Mouse (Mus musculus) CH12.LX (cell line): Measurements from ENCODE around the gene Tas2r143. TPM values are rescaled to one million over a fixed set of nuclear protein-coding genes. Genes with fewer than 3 reads are reported as not detected.

Source experiments
- DNase-seq: peaks from one replicate; pipeline ENCODE4 v3.0.0-alpha.2; 2013; ENCODE audit errors: extremely low read depth
- H3K27ac ChIP-seq: 2 replicates; pipeline ENCODE4 v1.5.1; 2012; ENCODE audit warnings: low read depth, mild to moderate bottlenecking, control low read depth, moderate library complexity; ENCODE audit not compliant: insufficient read depth
- H3K27me3 ChIP-seq: replicated peaks from 2 replicates; pipeline ENCODE3; 2012; ENCODE audit warnings: inconsistent platforms
- H3K36me3 ChIP-seq, 2 experiments: replicated peaks in 1 of 2; 2 replicates each; pipeline versions ENCODE3 to v1.6.1; 2012; ENCODE audit warnings: inconsistent platforms in 1 of 2, low read length in 1 of 2, mild to moderate bottlenecking in 1 of 2, mixed read lengths in 1 of 2, moderate library complexity in 1 of 2; ENCODE audit not compliant: control insufficient read depth in 1 of 2, insufficient read depth in 1 of 2
- H3K4me1 ChIP-seq, 2 experiments: 2 replicates each; pipeline ENCODE4 v1.6.1; 2012; ENCODE audit warnings: inconsistent platforms in 1 of 2, moderate library complexity in 1 of 2; ENCODE audit not compliant: insufficient read depth in 2 of 2, control insufficient read depth in 1 of 2
- H3K4me2 ChIP-seq: 2 replicates; pipeline ENCODE4 v1.6.1; 2012; ENCODE audit warnings: low read depth, mild to moderate bottlenecking, control low read depth; ENCODE audit not compliant: poor library complexity, insufficient read depth, severe bottlenecking
- H3K4me3 ChIP-seq, 3 experiments: fragments of 150-350 bp in 1 of 3; sonication (generic) in 1 of 3; replicated peaks in 1 of 3; 2 replicates each; pipeline versions ENCODE3 to v1.5.1; 2011 to 2012; ENCODE audit warnings: low read depth in 2 of 3, low read length in 2 of 3, mild to moderate bottlenecking in 2 of 3, moderate library complexity in 2 of 3, control low read depth in 1 of 3, improper control_type of control experiment in 1 of 3, inconsistent platforms in 1 of 3, mixed read lengths in 1 of 3; ENCODE audit not compliant: poor library complexity in 1 of 3
- H3K79me2 ChIP-seq: replicated peaks from 2 replicates; pipeline ENCODE4 v1.6.1; 2012; ENCODE audit warnings: mild to moderate bottlenecking, moderate library complexity; ENCODE audit not compliant: control insufficient read depth, poor library complexity, insufficient read depth, severe bottlenecking; ENCODE audit errors: extremely low read depth
- H3K9ac ChIP-seq: 2 replicates; pipeline ENCODE4 v1.6.1; 2012; ENCODE audit warnings: low read depth, mild to moderate bottlenecking, control low read depth, moderate library complexity; ENCODE audit not compliant: insufficient read depth
- H3K9me3 ChIP-seq: replicated peaks from 2 replicates; pipeline ENCODE3; 2012; ENCODE audit warnings: low read length, inconsistent platforms, mixed read lengths
- BHLHE40 ChIP-seq: IDR thresholded peaks from 2 replicates; pipeline ENCODE4 v1.6.1; 2011; ENCODE audit warnings: mild to moderate bottlenecking, low read depth, low read length, improper control_type of control experiment
- CHD2 ChIP-seq: IDR thresholded peaks from 2 replicates; pipeline ENCODE4 v1.6.1; 2011; ENCODE audit warnings: low read length, improper control_type of control experiment
- ELF1 ChIP-seq: IDR thresholded peaks from 2 replicates; pipeline ENCODE4 v1.6.1; 2014; ENCODE audit warnings: low read depth, mild to moderate bottlenecking, inconsistent platforms, low read length, improper control_type of control experiment
- ETS1 ChIP-seq: conservative IDR thresholded peaks from 2 replicates; pipeline ENCODE4 v1.6.1; 2012; ENCODE audit warnings: low read depth, mild to moderate bottlenecking, inconsistent platforms, low read length, improper control_type of control experiment, moderate library complexity
- IRF4 ChIP-seq: IDR thresholded peaks from 2 replicates; pipeline ENCODE4 v1.6.1; 2014; ENCODE audit warnings: low read depth, mild to moderate bottlenecking, inconsistent platforms, low read length, improper control_type of control experiment
- JUND ChIP-seq: conservative IDR thresholded peaks from 2 replicates; pipeline ENCODE4 v1.6.1; 2011; ENCODE audit warnings: low read depth, low read length, improper control_type of control experiment
- KAT2A ChIP-seq: IDR thresholded peaks from 2 replicates; pipeline ENCODE4 v1.6.1; 2012; ENCODE audit warnings: low read length, improper control_type of control experiment, inconsistent platforms; ENCODE audit not compliant: insufficient replicate concordance
- MAFK ChIP-seq: IDR thresholded peaks from 2 replicates; pipeline ENCODE4 v1.6.1; 2011; ENCODE audit warnings: low read length, improper control_type of control experiment; ENCODE audit not compliant: insufficient replicate concordance
- MAX ChIP-seq: IDR thresholded peaks from 2 replicates; pipeline ENCODE4 v1.6.1; 2011; ENCODE audit warnings: low read length, improper control_type of control experiment
- MAZ ChIP-seq: IDR thresholded peaks from 2 replicates; pipeline ENCODE4 v1.6.1; 2012; ENCODE audit warnings: low read depth, mild to moderate bottlenecking, inconsistent platforms, low read length, improper control_type of control experiment, moderate library complexity
- MEF2A ChIP-seq: IDR thresholded peaks from 2 replicates; pipeline ENCODE4 v1.6.1; 2014; ENCODE audit warnings: low read depth, mild to moderate bottlenecking, inconsistent platforms, low read length, improper control_type of control experiment, borderline replicate concordance
- MXI1 ChIP-seq: IDR thresholded peaks from 2 replicates; pipeline ENCODE4 v1.6.1; 2011; ENCODE audit warnings: mild to moderate bottlenecking, low read depth, low read length, improper control_type of control experiment
- MYC ChIP-seq: IDR thresholded peaks from 2 replicates; pipeline ENCODE4 v1.6.1; 2011; ENCODE audit warnings: low read depth, mild to moderate bottlenecking, improper control_type of control experiment, low read length
- NELFE ChIP-seq: IDR thresholded peaks from 2 replicates; pipeline ENCODE4 v1.6.1; 2011; ENCODE audit warnings: low read depth, low read length, improper control_type of control experiment
- SIN3A ChIP-seq: IDR thresholded peaks from 2 replicates; pipeline ENCODE4 v1.6.1; 2012; ENCODE audit warnings: low read length, improper control_type of control experiment, inconsistent platforms
- SMC3 ChIP-seq: IDR thresholded peaks from 2 replicates; pipeline ENCODE4 v1.6.1; 2011; ENCODE audit warnings: low read depth, low read length, improper control_type of control experiment
- UBTF ChIP-seq: IDR thresholded peaks from 2 replicates; pipeline ENCODE4 v1.6.1; 2012; ENCODE audit warnings: low read depth, mild to moderate bottlenecking, inconsistent platforms, low read length, improper control_type of control experiment, moderate library complexity
- USF2 ChIP-seq: conservative IDR thresholded peaks from 2 replicates; pipeline ENCODE4 v1.6.1; 2011; ENCODE audit warnings: low read depth, low read length, improper control_type of control experiment
- ZKSCAN1 ChIP-seq: IDR thresholded peaks from 2 replicates; pipeline ENCODE4 v1.6.1; 2012; ENCODE audit warnings: low read depth, inconsistent platforms, low read length, improper control_type of control experiment, borderline replicate concordance
- ZMIZ1 ChIP-seq: IDR thresholded peaks from 2 replicates; pipeline ENCODE4 v1.6.1; 2012; ENCODE audit warnings: low read depth, mild to moderate bottlenecking, inconsistent platforms, low read length, improper control_type of control experiment
- dilution Hi-C: fragments of 300-500 bp; cut with MboI; formaldehyde crosslinking; loops from 2 replicates; pipeline ENCODE4 v1.14.3; 2020; ENCODE audit warnings: low sequenced_read_pairs; ENCODE audit not compliant: extremely low pct_unique_long_range_greater_than_20kb, extremely low pct_ligation_motif_present
- in situ Hi-C: fragments of 300-500 bp; cut with MboI; formaldehyde crosslinking; loops from 3 replicates; pipeline ENCODE4 v1.14.3; 2019; ENCODE audit warnings: low sequenced_read_pairs, low pct_ligation_motif_present, low pct_unique_long_range_greater_than_20kb, mixed read lengths
- polyA plus RNA-seq: library from polyadenylated mRNA; unstranded; fragments of >175 nt; gene quantifications from 2 replicates; pipeline ENCODE4 v1.2.1, GENCODE M21; 2012; ENCODE audit warnings: low read depth; ENCODE audit not compliant: insufficient read length
- total RNA-seq, 2 experiments: library from RNA; depleted of rRNA; stranded (reverse); fragments of 300-350 nt in 1 of 2; fragments of >200 nt in 1 of 2; gene quantifications; 2 replicates each; pipeline ENCODE4 v1.2.3; 2012 to 2014

The Tas2r143 gene
- total and polyA plus RNA-seq, 3 experiments = not detected

GRCm38 (mm10) chr6:42398998-42399397, 1.0 kb upstream of the Tas2r143 start:
- H3K4me2 ChIP-seq = no peak overlapping the region
- no peak for TF ChIP-seq IRF4
- TF ChIP-seq, all 38 proteins: peak for 0
- no peak overlapping the region for H3K4me3 ChIP-seq
- H3K36me3 ChIP-seq = no peaks in the 10 kb centered on the region
- H3K9ac ChIP-seq = no peak overlapping the region
- DNase-seq = no peak
- no peaks in the 10 kb centered on the region for H3K79me2 ChIP-seq
- H3K9me3 ChIP-seq = no peaks in the 10 kb centered on the region
- no peak overlapping the region for H3K27ac ChIP-seq
- H3K4me1 ChIP-seq = peaks cover 8 to 40% of the 10 kb centered on the region in 2 experiments
- H3K27me3 ChIP-seq = no peaks in the 10 kb centered on the region
- dilution Hi-C loops (no loop called here), in situ Hi-C loops (no loop called here)

GRCm38 (mm10) chr6:42405134-42405533, 5.1 kb downstream of the Tas2r143 start, which contains the start of gene Tas2r135:
TSS of gene Tas2r135 (plus strand) at chr6:42405434.
- Histone ChIP-seq H3K27ac (no peak within 1 kb of the TSS), H3K9ac (no peak within 1 kb of the TSS), H3K4me1 (peaks cover 0 to 16% of the 10 kb centered on the region in 2 experiments; a peak in 2 of 4 replicates), H3K79me2 (no peaks in the 10 kb centered on the region), H3K9me3 (no peaks in the 10 kb centered on the region), H3K36me3 (no peaks in the 10 kb centered on the region), H3K4me2 (no peak within 1 kb of the TSS)
- no peak for DNase-seq
- dilution Hi-C loops (no loop called here), in situ Hi-C loops (no loop called here)
- TF ChIP-seq MXI1 (no peak), ETS1 (no peak), SMC3 (no peak), CHD2 (no peak), MAFK (no peak), MYC (no peak)
- TF ChIP-seq, all 38 proteins: peak for 0
- Histone ChIP-seq H3K4me3 (no peak within 1 kb of the TSS), H3K27me3 (no peaks in the 10 kb centered on the region)

GRCm38 (mm10) chr6:42419443-42419842, 19.4 kb downstream of the Tas2r143 start:
- no peak overlapping the region for H3K27ac ChIP-seq
- TF ChIP-seq JUND = no peak
- TF ChIP-seq KAT2A = no peak
- no peak for TF ChIP-seq ZKSCAN1
- TF ChIP-seq ZMIZ1 = no peak
- no peak for TF ChIP-seq SIN3A
- TF ChIP-seq UBTF = no peak
- no peak for TF ChIP-seq MEF2A
- TF ChIP-seq MAZ = no peak
- no peak for TF ChIP-seq ETS1
- no peak for TF ChIP-seq NELFE
- TF ChIP-seq MYC = no peak
- TF ChIP-seq MAX = no peak
- no peak for TF ChIP-seq USF2
- no peak for TF ChIP-seq BHLHE40
- TF ChIP-seq ELF1 = no peak
- TF ChIP-seq, all 38 proteins: peak for 0
- in situ Hi-C loops (no loop called here), dilution Hi-C loops (no loop called here)
- no peaks in the 10 kb centered on the region for H3K27me3 ChIP-seq
- peaks cover 2 to 11% of the 10 kb centered on the region in 2 experiments; a peak in 2 of 4 replicates for H3K4me1 ChIP-seq
- no peak overlapping the region for H3K9ac ChIP-seq
- no peaks in the 10 kb centered on the region for H3K36me3 ChIP-seq
- H3K4me3 ChIP-seq = no peak overlapping the region
- no peak for DNase-seq
- H3K9me3 ChIP-seq = no peaks in the 10 kb centered on the region
- H3K79me2 ChIP-seq = no peaks in the 10 kb centered on the region
- H3K4me2 ChIP-seq = no peak overlapping the region
